9 mouse cellular contexts compared by ENCODE assay signal in genomic region chr2:147177672-147178071, GRCm38 (mm10). TPM values are rescaled to one million over a fixed set of nuclear protein-coding genes. Genes with fewer than 3 reads are reported as not detected.
DNase-seq lines count a peak whose midpoint lies in the region; ATAC-seq and TF ChIP-seq lines count a peak whose summit lies in the region.
"Had no signal": no experiment of that assay in that cellular context is flagged by ENCODE, and none has a peak within 500 bp of the region (broad histone marks: within the 10 kb centered on the region; RNA-seq: fewer than 3 reads in every experiment).

No protein-coding gene starts in this region.

- in situ Hi-C loops in ES-E14 (cut with MboI; ENCODE audit: low sequenced_read_pairs in 2 of 2, unreplicated experiment in 2 of 2), result loop anchor here (5.0 kb wide), 3 partner anchors 220 to 550 kb away; no protein-coding TSS in a partner anchor

- peaks cover 71% of the 10 kb centered on the region for H3K27me3 ChIP-seq in forebrain, embryonic 16.5 days (replicated peaks; ENCODE audit: control insufficient read depth, insufficient read depth, low read length)

- WGBS in forebrain, embryonic 16.5 days, result 7% methylated on average over 10 of the region's 10 CpGs

- peak overlapping the region in 1 of 2 experiments; percentile 61; a peak in 2 of 4 replicates for H3K4me3 ChIP-seq in ES-E14 (ENCODE audit: insufficient read depth in 1 of 2, low read depth in 1 of 2, low read length in 2 of 2, poor library complexity in 1 of 2, severe bottlenecking in 1 of 2)
- H3K4me3 ChIP-seq in forebrain, embryonic 16.5 days (replicated peaks; ENCODE audit: low read length), result peak overlapping the region; percentile 25

- H3K36me3 ChIP-seq in ES-E14 (ENCODE audit: control insufficient read depth, insufficient read depth, low read length, poor library complexity, severe bottlenecking), result no peaks in the 10 kb centered on the region
- no peaks in the 10 kb centered on the region for H3K36me3 ChIP-seq in forebrain, embryonic 16.5 days (ENCODE audit: control insufficient read depth, insufficient read depth)

- H3K27ac ChIP-seq in ES-E14 (ENCODE audit: insufficient read depth, low read depth, low read length, poor library complexity, severe bottlenecking), result no peak overlapping the region
- no peak overlapping the region for H3K27ac ChIP-seq in forebrain, embryonic 16.5 days (ENCODE audit: low read length)
- H3K27ac ChIP-seq: macrophage had no signal

- intact Hi-C loops in heart, postnatal 36 days (cut with DNase I), result loop anchor here (1.0 kb wide), 2 partner anchors 218 to 544 kb away; no protein-coding TSS in a partner anchor

- H3K4me2 ChIP-seq in forebrain, embryonic 16.5 days (ENCODE audit: low read length), result peak overlapping the region; percentile 47

- ATAC-seq in forebrain, embryonic 16.5 days, result 0 out of 2 replicates have a peak, but pooled peaks have one; percentile 35
- peak; percentile 62 for ATAC-seq in neutrophil, adult 5-6 weeks (ENCODE audit: extremely low read depth, insufficient number of reproducible peaks, low FRiP score, poor library complexity, severe bottlenecking)

- peaks cover 0 to 2% of the 10 kb centered on the region in 2 experiments; a peak in 1 of 4 replicates for H3K4me1 ChIP-seq in ES-E14 (ENCODE audit: control insufficient read depth in 2 of 2, insufficient read depth in 2 of 2, low read length in 2 of 2, poor library complexity in 1 of 2)
- H3K4me1 ChIP-seq in forebrain, embryonic 16.5 days (replicated peaks; ENCODE audit: control insufficient read depth, insufficient read depth, low read length), result peaks cover 13% of the 10 kb centered on the region

- no peak for DNase-seq in ES-E14 (ENCODE audit: low read depth, low spot score)
- DNase-seq in cerebellum, adult 11-12 months, result peak; percentile 59
- peak; percentile 85 to 88 for DNase-seq in heart, postnatal 36 days
- DNase-seq in layer of hippocampus, adult 18-20 months (ENCODE audit: low spot score in 2 of 2), result peak; percentile 73 to 92
- DNase-seq in lung, adult 18-20 months, result peak; percentile 77 to 81
- peak; percentile 60 for DNase-seq in testis, postnatal 14 days (ENCODE audit: low spot score)

- H3K9ac ChIP-seq in ES-E14 (ENCODE audit: insufficient read depth, low read depth, low read length, poor library complexity, severe bottlenecking), result no peak overlapping the region
- H3K9ac ChIP-seq in forebrain, embryonic 16.5 days (replicated peaks; ENCODE audit: low read depth, low read length), result no peak overlapping the region

- H3K9me3 ChIP-seq in ES-E14 (ENCODE audit: control insufficient read depth, insufficient read depth, low read depth, low read length), result no peaks in the 10 kb centered on the region
- H3K9me3 ChIP-seq in forebrain, embryonic 16.5 days (ENCODE audit: control insufficient read depth, low read length), result no peaks in the 10 kb centered on the region

TF ChIP-seq in ES-E14, 5 proteins besides CTCF, POLR2A, EP300 and RAD21:
- no peak for TF ChIP-seq MAFK (IDR thresholded peaks at IDR 0.05; ENCODE audit: insufficient read depth, low read depth, low read length)
- no peak for TF ChIP-seq CHD2 (IDR thresholded peaks at IDR 0.05; ENCODE audit: low read depth, low read length)
- peak; percentile 95; the same call in 1 of the 2 replicates for TF ChIP-seq ZC3H11A (IDR thresholded peaks at IDR 0.05; ENCODE audit: borderline replicate concordance, low read depth, low read length)
- no peak for TF ChIP-seq ZNF384 (IDR thresholded peaks at IDR 0.05; ENCODE audit: low read depth, low read length)
- TF ChIP-seq HCFC1 (IDR thresholded peaks at IDR 0.05; ENCODE audit: borderline replicate concordance, insufficient read depth, low read length), result no peak

RNA-seq across cellular contexts. Expression of gene Nkx2-2, which starts 16.4 kb away (rescaled TPM):
- total RNA-seq in ES-E14 (2012; rRNA removed), result 0.27 TPM in 1 of 2 replicates, not detected in the other
- polyA plus RNA-seq in forebrain, embryonic 16.5 days (2015; fragmentation: Nextera tagmentation; extraction: Ambion mirVana), result 1.2 and 1.4 TPM in 2 replicates
- total RNA-seq in heart, postnatal 36 days (2021), result not detected
- total RNA-seq in layer of hippocampus, adult 18-20 months (2021), result 1 to 10 TPM; 3.2 to 5.6 TPM
- total RNA-seq in neutrophil, adult 5-6 weeks (2017), result not detected in 2 replicates
- polyA plus RNA-seq: macrophage had no signal
